Mouse (Mus musculus) frontal cortex, postnatal 14 days (tissue): ENCODE results near the gene Rilp.

Source experiments
- DNase-seq, 2 experiments: peaks; one replicate each; pipeline ENCODE4 v3.0.0; 2022; ENCODE audit warnings: low spot score in 2 of 2

Rilp gene

DNA sequence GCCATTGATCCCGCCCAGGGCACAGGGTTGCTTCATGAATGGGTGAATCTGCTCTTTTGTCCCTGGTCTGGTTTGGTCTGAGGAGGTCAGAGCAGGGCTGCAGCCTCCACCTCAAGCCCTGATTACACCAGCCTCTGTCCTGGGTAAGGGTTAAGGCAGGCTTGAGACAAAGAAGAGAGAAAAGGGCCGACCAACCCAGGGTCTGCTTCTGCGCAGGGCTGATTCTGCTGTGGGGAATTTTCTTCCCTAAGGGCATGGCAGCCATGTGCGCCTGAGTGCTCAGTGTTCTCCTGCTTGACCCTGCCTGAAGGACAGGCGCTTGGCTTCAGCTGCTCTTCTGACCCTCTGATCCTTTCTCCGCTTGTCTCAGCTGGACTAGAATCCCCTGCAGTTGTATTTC is 47.2 kb downstream of the Rilp start:
- DNase-seq, result no peak

GRCm38 (mm10) chr11:75558101-75558500 is 48.2 kb downstream of the Rilp start:
- no peak for DNase-seq

DNA sequence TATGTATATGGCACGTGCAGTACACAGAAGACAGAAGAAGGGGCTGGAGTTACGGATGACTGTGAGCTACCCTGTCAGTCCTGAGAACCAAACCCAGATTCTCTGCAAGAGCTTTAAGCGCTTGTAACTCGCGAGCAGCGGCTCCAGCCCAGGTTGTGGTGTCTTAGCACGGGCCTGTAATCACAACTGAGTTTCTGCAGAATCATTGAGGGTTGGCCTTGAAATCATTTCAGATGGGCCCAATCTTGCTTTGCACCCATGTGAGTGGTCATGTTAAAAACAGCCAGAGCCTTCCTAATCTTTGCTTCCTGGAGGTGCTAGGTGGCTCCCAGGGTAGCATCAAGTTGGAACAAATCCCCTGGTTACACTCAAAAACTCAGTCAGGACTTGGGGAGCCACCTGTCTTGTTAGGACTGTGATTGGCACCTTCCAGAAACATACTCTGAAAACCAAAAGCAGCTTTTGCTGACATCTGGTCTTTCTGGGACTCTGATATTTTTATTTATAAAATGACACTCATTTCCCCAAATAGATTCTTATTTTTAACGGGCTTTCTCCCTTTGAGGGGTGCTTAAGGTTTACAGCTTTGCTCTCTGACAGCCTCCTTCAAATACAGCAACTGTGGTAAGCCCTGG is 50.1 kb downstream of the Rilp start:
- no peak for DNase-seq

DNA sequence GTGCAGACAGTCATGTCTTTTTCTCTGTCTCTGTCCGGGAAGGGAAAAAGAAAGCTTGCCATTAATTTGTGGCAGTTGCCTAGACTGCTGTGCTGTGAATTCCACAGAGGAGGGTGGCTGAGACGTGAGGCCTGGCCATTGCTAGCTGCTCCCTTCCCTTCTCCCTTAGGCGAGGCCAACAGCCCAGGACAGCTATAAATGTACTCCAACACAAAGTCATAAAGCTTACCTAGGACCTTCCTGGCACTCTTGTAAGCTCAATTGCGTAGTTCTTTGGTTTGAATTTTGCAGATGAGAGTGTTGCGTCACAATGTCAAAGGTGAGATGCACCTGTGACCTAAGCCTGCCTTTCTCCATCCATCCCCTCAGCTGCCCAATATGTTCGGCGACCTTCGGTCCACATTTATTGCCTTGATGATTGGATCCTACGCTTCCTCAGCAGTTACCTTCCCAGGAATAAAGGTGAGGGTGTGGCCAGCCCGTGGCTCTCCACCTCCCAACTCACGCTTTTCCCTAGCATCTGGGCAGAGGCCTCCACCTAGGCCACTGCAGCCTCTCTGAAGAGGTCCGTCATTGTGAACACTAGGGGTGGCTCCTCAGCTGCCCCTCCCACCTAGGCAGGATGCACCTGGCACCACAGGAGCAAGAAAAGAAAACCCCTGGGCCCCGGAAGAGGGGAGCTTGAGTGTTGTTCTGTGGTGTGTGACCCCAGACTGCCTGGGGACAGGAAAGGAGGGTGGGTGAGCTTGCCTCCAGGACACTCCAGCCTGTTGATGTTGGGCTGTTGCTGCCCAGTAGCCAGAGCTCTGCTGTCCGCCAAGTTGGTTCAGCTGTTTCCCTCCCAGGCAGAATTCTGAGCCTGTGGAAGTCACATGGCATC is 50.9 kb downstream of the Rilp start:
- DNase-seq, result no peak

- no peak for DNase-seq
Observed at GRCm38 (mm10) chr11:75561410-75561791, 51.5 kb downstream of the Rilp start.
